Mouse (Mus musculus) kidney, adult 2 months (tissue): Measurements from ENCODE around the gene Ddo. TPM values are rescaled to one million over a fixed set of nuclear protein-coding genes. Genes with fewer than 3 reads are reported as not detected.

Experiments used
- DNase-seq: peaks from one replicate; pipeline ENCODE4 v3.0.0; 2021
- H3K27ac ChIP-seq: fragments of 200-500 bp; 2 replicates; pipeline ENCODE4 v1.5.1; 2012; ENCODE audit warnings: low read depth, low read length, control low read depth, inconsistent platforms; ENCODE audit not compliant: insufficient read depth
- H3K27me3 ChIP-seq: fragments of 200-500 bp; replicated peaks from 2 replicates; pipeline ENCODE4 v1.6.1; 2012; ENCODE audit warnings: mild to moderate bottlenecking, moderate library complexity, low read length, inconsistent platforms; ENCODE audit not compliant: control insufficient read depth, insufficient read depth
- H3K36me3 ChIP-seq: fragments of 200-500 bp; 2 replicates; pipeline ENCODE4 v1.6.1; 2012; ENCODE audit warnings: mild to moderate bottlenecking, moderate library complexity, low read length, inconsistent platforms; ENCODE audit not compliant: control insufficient read depth, insufficient read depth
- H3K4me1 ChIP-seq: fragments of 200-500 bp; 2 replicates; pipeline ENCODE4 v1.6.1; 2011; ENCODE audit warnings: low read length; ENCODE audit not compliant: control insufficient read depth, insufficient read depth
- H3K4me3 ChIP-seq: fragments of 200-500 bp; 2 replicates; pipeline ENCODE4 v1.5.1; 2011; ENCODE audit warnings: mild to moderate bottlenecking, low read depth, low read length, control low read depth; ENCODE audit not compliant: insufficient read depth
- CTCF ChIP-seq: fragments of 200-500 bp; conservative IDR thresholded peaks from 2 replicates; pipeline ENCODE4 v1.5.1; 2011; ENCODE audit warnings: low read depth, mild to moderate bottlenecking, control low read depth, low read length, moderate library complexity, mixed read lengths; ENCODE audit not compliant: insufficient read depth, insufficient read length
- POLR2A ChIP-seq: fragments of 200-500 bp; IDR thresholded peaks from one replicate; pipeline ENCODE4 v1.6.1; 2011; ENCODE audit warnings: low read depth, low read length, control low read depth
- WGBS: fragments of 180-500 bp; shearing (Covaris S2); methylation state at CpG from one replicate; pipeline ENCODE4 v1.1.7; 2018; 5-methylcytosine and 5-hydroxymethylcytosine counted together
- polyA plus RNA-seq: library from polyadenylated mRNA; depleted of rRNA; stranded (reverse); fragments of >200 nt; gene quantifications from 2 replicates; pipeline ENCODE4 v1.2.3, GENCODE M21; 2012

Gene Ddo
- polyA plus RNA-seq, 1 experiment, result 54.3 TPM

DNA sequence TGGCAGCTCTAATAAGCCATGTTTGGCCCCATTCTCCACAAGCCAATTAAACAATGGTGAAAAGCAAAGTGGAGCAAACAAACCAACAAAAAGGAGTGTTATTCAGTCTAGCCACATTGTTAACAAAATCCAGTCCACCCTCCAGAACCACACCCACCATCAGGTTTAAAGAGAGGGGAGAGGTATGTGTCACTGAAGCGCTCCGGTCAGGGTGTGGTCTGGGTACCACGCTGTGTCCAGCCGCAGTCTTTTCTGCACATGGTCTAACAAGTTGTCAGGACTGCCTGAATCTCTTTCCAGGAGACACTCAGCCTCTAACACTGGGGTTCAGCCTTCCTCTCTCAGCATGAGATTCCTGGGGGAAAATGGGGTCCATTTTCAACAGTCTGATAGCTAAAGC is 10.6 kb downstream of the Ddo start:
- H3K4me1 ChIP-seq, result no peaks in the 10 kb centered on the region
- no peak for DNase-seq
- TF ChIP-seq POLR2A (no peak), CTCF (no peak)
- H3K27ac ChIP-seq, result no peak overlapping the region
- no peaks in the 10 kb centered on the region for H3K36me3 ChIP-seq
- no peak overlapping the region for H3K4me3 ChIP-seq
- WGBS, result 97% methylated on average over 4 of the region's 4 CpGs
- no peaks in the 10 kb centered on the region for H3K27me3 ChIP-seq

DNA sequence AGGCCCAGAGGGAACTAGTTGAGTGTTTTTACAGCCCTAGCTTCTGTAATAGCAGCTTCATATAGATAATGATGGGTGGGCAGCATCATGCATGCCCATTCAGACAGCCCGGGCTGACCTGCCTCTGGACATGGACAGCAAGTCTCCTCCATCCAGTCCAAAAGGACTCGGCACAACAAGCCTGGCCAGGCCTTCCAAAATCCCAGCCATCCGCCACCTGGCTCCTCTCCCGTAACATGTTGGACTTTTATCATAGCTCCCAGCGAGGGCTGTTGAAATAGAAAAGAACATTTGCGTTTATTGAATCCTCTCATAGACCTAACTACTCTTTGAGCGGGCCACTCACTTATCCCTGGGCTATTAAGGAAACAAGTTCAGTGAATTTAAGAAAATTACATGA is 12.1 kb downstream of the Ddo start:
- H3K27me3 ChIP-seq, result no peaks in the 10 kb centered on the region
- H3K4me3 ChIP-seq, result no peak overlapping the region
- WGBS, result 86% methylated on average over 7 of the region's 7 CpGs
- no peaks in the 10 kb centered on the region for H3K4me1 ChIP-seq
- H3K27ac ChIP-seq, result no peak overlapping the region
- no peaks in the 10 kb centered on the region for H3K36me3 ChIP-seq
- DNase-seq, result no peak
- TF ChIP-seq CTCF, result no peak
- no peak for TF ChIP-seq POLR2A

DNA sequence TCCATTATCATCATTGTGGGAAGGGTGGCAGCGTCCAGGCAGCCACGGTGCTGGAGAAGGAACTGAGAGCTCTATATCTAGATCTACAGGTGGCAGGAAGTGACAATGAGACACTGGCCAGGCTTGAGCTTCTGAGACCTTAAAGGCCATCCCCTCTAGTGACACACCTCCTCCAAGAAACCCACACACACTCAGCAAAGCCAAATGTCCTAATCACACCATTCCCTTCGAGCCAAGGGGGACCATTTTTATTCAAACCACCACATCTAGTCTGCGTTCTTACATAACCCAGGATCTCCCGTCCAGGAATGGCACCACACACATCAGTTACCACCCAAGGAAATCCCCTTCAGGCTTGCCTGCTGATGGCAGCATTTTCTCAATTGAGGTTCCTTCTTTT is 13.3 kb downstream of the Ddo start:
- no peak for DNase-seq
- no peaks in the 10 kb centered on the region for H3K4me1 ChIP-seq
- no peak overlapping the region for H3K4me3 ChIP-seq
- no peak for TF ChIP-seq CTCF
- TF ChIP-seq POLR2A, result no peak
- 85% methylated on average over 5 of the region's 5 CpGs for WGBS
- no peak overlapping the region for H3K27ac ChIP-seq
- H3K36me3 ChIP-seq, result no peaks in the 10 kb centered on the region
- no peaks in the 10 kb centered on the region for H3K27me3 ChIP-seq

DNA sequence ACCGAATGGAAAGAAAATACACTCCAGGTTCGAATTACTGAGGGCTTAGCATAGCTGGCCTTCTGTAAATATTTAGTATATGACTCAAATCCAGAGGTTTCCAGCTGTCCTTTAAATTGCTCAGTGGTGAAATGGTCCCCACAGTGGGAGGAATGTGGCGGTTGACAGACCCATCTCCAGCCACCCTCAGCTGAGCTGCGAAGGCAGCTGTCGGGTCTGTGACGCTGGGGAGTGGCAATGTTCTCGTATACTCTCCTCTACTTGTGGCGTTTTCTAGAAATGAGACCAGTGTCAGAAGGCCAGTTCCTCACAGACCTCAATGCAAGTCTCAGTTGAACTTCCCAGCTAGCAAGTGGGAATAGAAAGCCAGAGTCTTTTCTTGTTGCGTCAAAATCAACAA is 14.6 kb downstream of the Ddo start:
- no peak for TF ChIP-seq CTCF
- TF ChIP-seq POLR2A, result no peak
- 63% methylated on average over 9 of the region's 9 CpGs for WGBS

GRCm38 (mm10) chr10:40645346-40645745 is 15.5 kb downstream of the Ddo start:
- no peaks in the 10 kb centered on the region for H3K27me3 ChIP-seq
- 90% methylated on average over 1 of the region's 1 CpGs for WGBS
- H3K27ac ChIP-seq, result no peak overlapping the region
- DNase-seq, result no peak
- no peaks in the 10 kb centered on the region for H3K4me1 ChIP-seq
- no peak overlapping the region for H3K4me3 ChIP-seq
- TF ChIP-seq CTCF (no peak), POLR2A (no peak)
- no peaks in the 10 kb centered on the region for H3K36me3 ChIP-seq

More for the DNA sequence above, 14.6 kb downstream of the Ddo start:
- Histone ChIP-seq H3K27ac (no peak overlapping the region), H3K27me3 (no peaks in the 10 kb centered on the region), H3K36me3 (no peaks in the 10 kb centered on the region), H3K4me3 (no peak overlapping the region), H3K4me1 (no peaks in the 10 kb centered on the region)
- no peak for DNase-seq

- TF ChIP-seq CTCF, result no peak
- no peak for TF ChIP-seq POLR2A
- H3K4me1 ChIP-seq, result no peaks in the 10 kb centered on the region
- no peak for DNase-seq
- no peaks in the 10 kb centered on the region for H3K36me3 ChIP-seq
- H3K27ac ChIP-seq, result no peak overlapping the region
- WGBS, result 89% methylated on average over 12 of the region's 12 CpGs
- H3K4me3 ChIP-seq, result no peak overlapping the region
- no peaks in the 10 kb centered on the region for H3K27me3 ChIP-seq
These were observed 19.0 kb downstream of the Ddo start for GRCm38 (mm10) chr10:40648776-40649175.

- Histone ChIP-seq H3K27me3 (no peaks in the 10 kb centered on the region), H3K27ac (no peak overlapping the region), H3K4me1 (no peaks in the 10 kb centered on the region), H3K36me3 (no peaks in the 10 kb centered on the region), H3K4me3 (no peak overlapping the region)
- DNase-seq, result no peak
- TF ChIP-seq CTCF, result no peak
- TF ChIP-seq POLR2A, result no peak
- 24% methylated on average over 4 of the region's 4 CpGs for WGBS
These were observed 19.8 kb downstream of the Ddo start for GRCm38 (mm10) chr10:40649634-40650033.

DNA sequence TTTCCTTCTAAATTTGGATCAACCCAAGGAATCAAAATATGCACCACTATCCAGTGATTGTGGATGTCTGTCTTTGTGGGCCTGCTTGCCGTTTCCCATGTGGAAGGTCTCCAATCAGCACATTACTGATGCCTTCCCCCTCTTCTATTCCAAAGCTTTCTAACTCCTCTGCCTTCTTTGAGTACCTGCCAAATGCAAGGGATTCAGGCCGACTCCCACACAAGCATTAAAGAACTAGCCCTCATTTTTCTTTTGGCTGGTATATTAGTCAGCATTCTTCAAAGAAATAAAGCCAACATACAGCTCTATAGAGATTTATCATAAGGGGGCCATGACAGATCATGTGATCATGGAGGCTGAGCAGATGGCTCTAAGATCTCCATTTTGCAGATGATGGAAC is 21.9 kb downstream of the Ddo start:
- Histone ChIP-seq H3K27ac (no peak overlapping the region), H3K27me3 (no peaks in the 10 kb centered on the region), H3K36me3 (no peaks in the 10 kb centered on the region), H3K4me3 (no peak overlapping the region), H3K4me1 (no peaks in the 10 kb centered on the region)
- 56% methylated on average over 2 of the region's 2 CpGs for WGBS
- TF ChIP-seq CTCF, result no peak
- no peak for TF ChIP-seq POLR2A
- DNase-seq, result no peak
